Mouse (Mus musculus): Measurements from ENCODE around the gene Adgre5.
A peak's percentile ranks its signal among the peaks of the same experiment; 100 is the strongest.

The Adgre5 gene

DNA sequence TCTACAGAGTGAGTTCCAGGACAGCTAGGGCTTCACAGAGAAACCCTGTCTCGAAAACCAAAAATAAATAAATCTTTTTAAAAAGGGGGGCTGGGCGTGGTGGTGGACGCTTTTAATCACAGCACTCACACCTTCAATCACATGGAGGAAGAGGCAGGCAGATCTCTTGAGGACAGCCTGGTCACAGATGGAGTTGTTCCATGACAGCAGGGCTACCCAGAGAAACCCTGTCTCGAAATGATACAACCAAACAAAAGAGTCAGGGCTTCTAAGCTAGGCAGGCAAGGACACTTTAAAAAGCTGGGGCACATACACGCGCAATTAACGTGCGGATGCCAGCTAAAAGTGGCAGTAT, 26.5 kb downstream of the Adgre5 start:
- H3K4me1 ChIP-seq (replicated peaks; ENCODE audit: low read depth, low read length) = peaks cover 49% of the 10 kb centered on the region
- no peaks in the 10 kb centered on the region for H3K9me3 ChIP-seq (ENCODE audit: low read length)
- peak overlapping the region; percentile 97 for H3K4me3 ChIP-seq (replicated peaks; ENCODE audit: low read length)

DNA sequence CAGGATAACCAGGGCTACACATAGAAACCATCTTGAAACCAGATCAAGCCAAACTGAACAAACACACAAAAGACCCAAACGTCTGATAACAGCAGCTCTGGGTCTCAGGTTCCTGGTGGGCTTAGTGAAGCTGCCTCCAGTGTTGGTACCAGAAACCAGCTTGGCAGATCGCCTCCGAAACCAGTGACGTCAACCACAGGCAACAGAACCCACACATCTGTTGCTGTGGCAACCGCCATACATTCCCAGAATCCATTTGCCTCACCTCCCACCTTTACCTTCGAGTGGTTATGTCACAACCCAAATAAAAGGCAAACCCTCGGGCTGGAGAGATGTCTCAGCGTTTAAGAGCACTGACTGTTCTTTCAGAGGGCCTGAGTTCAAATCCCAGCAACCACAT, 33.6 kb downstream of the Adgre5 start:
- no peak for TF ChIP-seq CTCF (conservative IDR thresholded peaks at IDR 0.05; ENCODE audit: low read length)
- no peak for TF ChIP-seq NANOG (IDR thresholded peaks at IDR 0.05; ENCODE audit: borderline replicate concordance, low read length)
- TF ChIP-seq POU5F1 (IDR thresholded peaks at IDR 0.05; ENCODE audit: borderline replicate concordance, low read length) = no peak
- Histone ChIP-seq H3K4me1 (replicated peaks; ENCODE audit: low read depth, low read length) (peaks cover 15% of the 10 kb centered on the region), H3K27me3 (ENCODE audit: insufficient read depth, low read length) (no peaks in the 10 kb centered on the region), H3K36me3 (ENCODE audit: insufficient read depth, low read length) (no peaks in the 10 kb centered on the region), H3K9me3 (ENCODE audit: low read length) (no peaks in the 10 kb centered on the region), H3K4me3 (replicated peaks; ENCODE audit: low read length) (no peak overlapping the region)

More for the DNA sequence above, 26.5 kb downstream of the Adgre5 start:
- peaks cover 29% of the 10 kb centered on the region for H3K36me3 ChIP-seq (ENCODE audit: insufficient read depth, low read length)
- no peaks in the 10 kb centered on the region for H3K27me3 ChIP-seq (ENCODE audit: insufficient read depth, low read length)
- TF ChIP-seq POU5F1 (IDR thresholded peaks at IDR 0.05; ENCODE audit: borderline replicate concordance, low read length) = no peak
- no peak for TF ChIP-seq NANOG (IDR thresholded peaks at IDR 0.05; ENCODE audit: borderline replicate concordance, low read length)
- TF ChIP-seq CTCF (conservative IDR thresholded peaks at IDR 0.05; ENCODE audit: low read length) = no peak

DNA sequence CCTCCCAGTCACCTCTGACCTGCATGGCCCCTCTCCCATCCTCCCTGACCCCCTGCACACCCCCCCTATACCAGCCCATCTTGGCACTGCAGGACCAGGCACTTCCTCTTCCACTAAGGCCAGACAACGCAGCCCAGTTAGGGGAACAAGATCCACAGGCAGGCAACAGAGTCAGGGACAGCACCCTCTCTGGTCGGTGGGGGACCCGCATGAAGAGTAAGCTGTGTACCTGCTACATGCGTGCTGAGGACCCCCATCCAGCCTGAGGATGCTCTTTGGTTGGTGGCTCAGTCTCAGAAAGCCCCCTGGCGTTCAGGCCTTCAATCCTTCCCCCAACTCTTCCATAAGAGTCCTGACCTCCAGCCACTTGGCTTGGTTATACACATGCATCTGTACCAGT, 34.7 kb downstream of the Adgre5 start:
- no peak overlapping the region for H3K4me3 ChIP-seq (replicated peaks; ENCODE audit: low read length)
- H3K27me3 ChIP-seq (ENCODE audit: insufficient read depth, low read length) = no peaks in the 10 kb centered on the region
- peaks cover 8% of the 10 kb centered on the region for H3K4me1 ChIP-seq (replicated peaks; ENCODE audit: low read depth, low read length)
- TF ChIP-seq POU5F1 (IDR thresholded peaks at IDR 0.05; ENCODE audit: borderline replicate concordance, low read length) (no peak), NANOG (IDR thresholded peaks at IDR 0.05; ENCODE audit: borderline replicate concordance, low read length) (no peak), CTCF (conservative IDR thresholded peaks at IDR 0.05; ENCODE audit: low read length) (peak; percentile 86)
- no peaks in the 10 kb centered on the region for H3K9me3 ChIP-seq (ENCODE audit: low read length)
- H3K36me3 ChIP-seq (ENCODE audit: insufficient read depth, low read length) = no peaks in the 10 kb centered on the region

DNA sequence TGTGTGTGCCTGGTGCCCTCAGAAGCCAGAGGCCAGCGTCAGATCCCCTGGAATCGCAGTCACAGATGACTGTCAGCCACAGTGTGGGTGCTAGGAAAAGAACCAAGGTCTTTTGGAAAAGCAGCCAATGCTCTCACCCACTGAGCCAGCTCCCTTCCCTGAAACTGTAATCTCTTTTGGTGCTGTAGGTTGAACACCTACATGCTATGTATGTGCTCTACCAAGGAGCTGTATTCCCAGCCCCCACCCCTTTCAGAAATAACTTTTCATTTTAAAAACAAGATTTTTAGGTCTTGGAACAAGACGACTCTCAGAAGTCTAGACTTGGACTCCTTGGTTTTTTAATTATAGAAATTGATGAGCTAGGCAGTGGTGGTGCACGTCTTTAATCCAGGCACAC, 37.7 kb downstream of the Adgre5 start:
- TF ChIP-seq CTCF (conservative IDR thresholded peaks at IDR 0.05; ENCODE audit: low read length) (no peak), POU5F1 (IDR thresholded peaks at IDR 0.05; ENCODE audit: borderline replicate concordance, low read length) (no peak), NANOG (IDR thresholded peaks at IDR 0.05; ENCODE audit: borderline replicate concordance, low read length) (no peak)
- Histone ChIP-seq H3K9me3 (ENCODE audit: low read length) (no peaks in the 10 kb centered on the region), H3K27me3 (ENCODE audit: insufficient read depth, low read length) (peaks cover 5% of the 10 kb centered on the region; the same call in 1 of the 2 replicates), H3K36me3 (ENCODE audit: insufficient read depth, low read length) (no peaks in the 10 kb centered on the region), H3K4me1 (replicated peaks; ENCODE audit: low read depth, low read length) (peaks cover 13% of the 10 kb centered on the region), H3K4me3 (replicated peaks; ENCODE audit: low read length) (no peak overlapping the region)

DNA sequence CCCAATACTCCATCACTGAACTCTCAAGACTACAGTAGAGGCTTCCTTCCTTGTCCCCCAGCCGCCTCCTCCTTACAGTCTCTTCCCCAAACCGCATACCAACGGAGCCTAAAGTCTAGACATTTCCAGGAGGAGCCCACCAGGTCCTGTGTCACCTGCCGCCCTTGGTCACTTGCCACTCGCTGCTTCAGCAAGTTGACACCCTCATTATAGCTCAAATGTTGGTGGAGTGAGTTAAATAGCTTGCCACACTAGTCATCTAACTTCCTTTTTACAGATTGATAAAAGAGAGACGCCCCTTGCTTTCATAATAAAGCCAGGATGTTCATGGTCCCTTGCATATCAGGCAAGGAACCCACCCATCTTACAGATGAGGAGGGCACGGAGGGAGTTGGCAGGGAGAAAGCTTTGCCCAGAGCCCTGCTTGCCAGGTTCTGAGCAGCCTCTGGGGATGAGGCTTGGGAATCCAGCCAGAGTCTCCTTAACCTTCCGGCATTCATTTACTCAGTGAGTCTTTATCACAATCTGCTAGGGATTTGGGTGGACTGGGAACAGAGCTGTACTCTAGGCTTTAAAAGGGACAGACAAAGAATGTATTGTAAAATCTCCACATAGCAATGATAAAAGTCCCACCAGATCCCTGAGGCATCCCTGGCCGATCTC, 40.6 kb downstream of the Adgre5 start:
- H3K9me3 ChIP-seq (ENCODE audit: low read length) = no peaks in the 10 kb centered on the region
- TF ChIP-seq CTCF (conservative IDR thresholded peaks at IDR 0.05; ENCODE audit: low read length) = no peak
- no peak for TF ChIP-seq POU5F1 (IDR thresholded peaks at IDR 0.05; ENCODE audit: borderline replicate concordance, low read length)
- TF ChIP-seq NANOG (IDR thresholded peaks at IDR 0.05; ENCODE audit: borderline replicate concordance, low read length) = no peak
- peaks cover 30% of the 10 kb centered on the region for H3K4me1 ChIP-seq (replicated peaks; ENCODE audit: low read depth, low read length)
- H3K4me3 ChIP-seq (replicated peaks; ENCODE audit: low read length) = no peak overlapping the region
- H3K27me3 ChIP-seq (ENCODE audit: insufficient read depth, low read length) = peaks cover 26% of the 10 kb centered on the region
- H3K36me3 ChIP-seq (ENCODE audit: insufficient read depth, low read length) = no peaks in the 10 kb centered on the region

DNA sequence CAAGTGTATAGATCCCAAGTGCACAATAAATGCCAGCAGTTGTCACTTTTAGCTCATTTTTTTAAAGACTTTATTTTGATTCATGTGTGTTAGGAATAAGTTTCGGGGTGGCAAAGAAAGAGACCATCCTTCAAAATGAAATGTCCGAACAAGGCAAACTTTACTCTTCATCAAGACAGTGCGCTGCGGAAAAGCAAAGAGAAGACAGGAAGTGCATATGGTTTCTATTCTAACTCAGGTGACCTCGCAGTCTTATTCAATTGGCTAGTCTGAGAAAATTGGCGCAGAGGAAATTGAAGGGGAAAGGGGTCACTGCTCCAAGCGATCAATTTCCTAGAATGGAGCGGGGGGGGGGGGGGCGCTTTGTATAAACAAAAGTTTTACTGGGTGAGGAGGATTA, 41.6 kb downstream of the Adgre5 start:
- no peak for TF ChIP-seq CTCF (conservative IDR thresholded peaks at IDR 0.05; ENCODE audit: low read length)
- peaks cover 26% of the 10 kb centered on the region for H3K27me3 ChIP-seq (ENCODE audit: insufficient read depth, low read length)
- H3K4me3 ChIP-seq (replicated peaks; ENCODE audit: low read length) = peak overlapping the region; percentile 91
- H3K36me3 ChIP-seq (ENCODE audit: insufficient read depth, low read length) = no peaks in the 10 kb centered on the region
- peaks cover 36% of the 10 kb centered on the region for H3K4me1 ChIP-seq (replicated peaks; ENCODE audit: low read depth, low read length)
- H3K9me3 ChIP-seq (ENCODE audit: low read length) = no peaks in the 10 kb centered on the region

DNA sequence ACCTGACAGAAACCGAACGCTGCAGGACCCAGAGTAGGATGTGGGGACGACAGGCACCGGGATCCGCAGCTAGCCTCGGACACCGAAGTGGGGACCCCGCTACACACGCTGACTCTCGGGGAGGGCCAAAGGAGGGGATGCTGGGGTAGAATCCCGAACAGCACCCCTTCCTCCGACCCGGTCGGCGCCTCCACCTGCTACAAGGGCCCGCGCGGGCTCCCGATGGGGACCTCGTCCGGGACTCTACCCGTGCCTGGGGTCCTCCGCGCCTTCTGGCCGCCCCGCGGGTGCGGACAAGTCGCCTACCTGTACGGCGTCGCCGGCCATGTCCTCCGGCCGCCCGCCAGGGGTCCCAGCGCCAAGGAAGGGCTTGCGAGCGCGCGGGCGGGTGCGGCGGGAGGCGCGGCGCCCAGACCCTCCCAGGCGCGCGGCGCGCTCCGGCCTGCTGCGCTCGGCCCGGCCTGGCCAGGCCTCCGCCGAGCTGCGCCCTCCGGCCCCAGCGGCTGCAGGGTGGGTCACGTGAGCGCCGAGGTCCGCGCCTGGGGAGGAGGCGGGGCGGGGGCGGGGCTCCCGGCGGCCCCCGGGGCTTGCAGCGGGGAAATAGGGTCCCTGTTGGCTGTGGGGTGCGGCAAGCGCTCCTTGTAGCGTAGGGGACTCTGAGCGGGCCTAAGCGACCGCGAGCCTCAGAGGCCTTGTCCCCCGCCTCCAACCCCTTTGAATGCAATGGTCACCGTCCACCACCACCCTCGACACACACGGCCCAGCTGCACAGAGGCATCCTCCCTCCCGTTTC, 42.3 kb downstream of the Adgre5 start, which contains the start of gene Pkn1:
Pkn1 (minus strand) TSS at position 519 of the 793 bp plus-strand sequence.
- no peaks in the 10 kb centered on the region for H3K9me3 ChIP-seq (ENCODE audit: low read length)
- H3K4me3 ChIP-seq (replicated peaks; ENCODE audit: low read length) = peak within 1 kb of the TSS; percentile 91
- TF ChIP-seq NANOG (IDR thresholded peaks at IDR 0.05; ENCODE audit: borderline replicate concordance, low read length) = no peak
- TF ChIP-seq POU5F1 (IDR thresholded peaks at IDR 0.05; ENCODE audit: borderline replicate concordance, low read length) = no peak
- no peak for TF ChIP-seq CTCF (conservative IDR thresholded peaks at IDR 0.05; ENCODE audit: low read length)
- H3K4me1 ChIP-seq (replicated peaks; ENCODE audit: low read depth, low read length) = peaks cover 43% of the 10 kb centered on the region
- peaks cover 26% of the 10 kb centered on the region for H3K27me3 ChIP-seq (ENCODE audit: insufficient read depth, low read length)
- H3K36me3 ChIP-seq (ENCODE audit: insufficient read depth, low read length) = no peaks in the 10 kb centered on the region

DNA sequence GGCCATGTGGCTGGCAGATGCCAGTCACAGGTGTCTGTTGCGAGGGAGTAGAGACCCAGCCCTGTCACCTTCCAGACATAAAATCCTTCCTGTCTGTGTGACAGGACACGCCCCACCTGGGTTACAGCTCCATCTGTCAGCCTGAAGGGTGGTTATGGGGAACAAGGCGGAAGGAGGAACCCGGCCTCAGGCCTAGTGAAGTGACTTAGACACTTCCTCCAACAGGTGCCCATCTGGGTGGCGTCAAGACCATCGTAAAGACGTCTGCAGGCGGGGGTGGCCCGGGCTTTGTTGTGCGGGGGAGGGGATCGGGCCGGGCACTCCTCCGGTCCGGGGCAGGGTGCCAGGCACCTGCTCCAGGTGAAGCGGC, 42.9 kb downstream of the Adgre5 start:
- Histone ChIP-seq H3K27me3 (ENCODE audit: insufficient read depth, low read length) (peaks cover 26% of the 10 kb centered on the region), H3K4me3 (replicated peaks; ENCODE audit: low read length) (peak overlapping the region; percentile 91), H3K9me3 (ENCODE audit: low read length) (no peaks in the 10 kb centered on the region), H3K4me1 (replicated peaks; ENCODE audit: low read depth, low read length) (peaks cover 49% of the 10 kb centered on the region), H3K36me3 (ENCODE audit: insufficient read depth, low read length) (no peaks in the 10 kb centered on the region)
- TF ChIP-seq POU5F1 (IDR thresholded peaks at IDR 0.05; ENCODE audit: borderline replicate concordance, low read length) = no peak
- TF ChIP-seq NANOG (IDR thresholded peaks at IDR 0.05; ENCODE audit: borderline replicate concordance, low read length) = no peak
- TF ChIP-seq CTCF (conservative IDR thresholded peaks at IDR 0.05; ENCODE audit: low read length) = no peak
